Mouse (Mus musculus): ENCODE data around the gene Lrrc23. TPM values are rescaled to one million over a fixed set of nuclear protein-coding genes. Genes with fewer than 3 reads are reported as not detected.
"Not testable (repeated sequence)": the region's sequence is repeated elsewhere in the genome, so short reads cannot be mapped to it uniquely, and the experiment has no call there.

The Lrrc23 gene
- polyA plus RNA-seq, 1 experiment = 0.13 TPM

GRCm38 (mm10) chr6:124806446-124807140 lies 27.1 kb upstream of the Lrrc23 start:
- Histone ChIP-seq H3K79me2 (ENCODE audit: control insufficient read depth, insufficient read depth) (peaks cover 9% of the 10 kb centered on the region), H3ac (ENCODE audit: control insufficient read depth, insufficient read length) (no peak overlapping the region), H3K4me2 (ENCODE audit: low read depth) (peak overlapping the region; percentile 92), H3K36me3 (ENCODE audit: control insufficient read depth, insufficient read depth) (no peaks in the 10 kb centered on the region), H3K27me3 (ENCODE audit: control insufficient read depth, insufficient read depth, insufficient read length) (no peaks in the 10 kb centered on the region), H3K4me3 (peak overlapping the region; percentile 9)
- no peak for TF ChIP-seq REST (IDR thresholded peaks at IDR 0.05; ENCODE audit: insufficient read depth, insufficient read length)
- no peak for TF ChIP-seq TCF3 (IDR thresholded peaks at IDR 0.05; ENCODE audit: insufficient read length, low read depth)
- TF ChIP-seq USF1 (IDR thresholded peaks at IDR 0.05; ENCODE audit: low read depth) = no peak
- no peak for TF ChIP-seq MYOD1 (IDR thresholded peaks at IDR 0.05; ENCODE audit: control insufficient read depth in 1 of 3, insufficient read length in 2 of 3, low read depth in 2 of 3)
- TF ChIP-seq TCF12 (IDR thresholded peaks at IDR 0.05; ENCODE audit: insufficient read depth, poor library complexity, severe bottlenecking) = no peak
- no peak for TF ChIP-seq MYOG (IDR thresholded peaks at IDR 0.05; ENCODE audit: control insufficient read depth in 1 of 3, insufficient read depth in 1 of 3, insufficient read length in 2 of 3, low read depth in 2 of 3)
- TF ChIP-seq E2F4 (IDR thresholded peaks at IDR 0.05; ENCODE audit: insufficient read depth) = no peak
- TF ChIP-seq POLR2AphosphoS2 (IDR thresholded peaks at IDR 0.05; ENCODE audit: insufficient read length, low read depth) = no peak
- no peak for TF ChIP-seq CEBPB (IDR thresholded peaks at IDR 0.05; ENCODE audit: insufficient read depth, poor library complexity, severe bottlenecking)
- no peak for TF ChIP-seq POLR2A (IDR thresholded peaks at IDR 0.05; ENCODE audit: insufficient read length, low read depth)
- no peak for TF ChIP-seq SRF (IDR thresholded peaks at IDR 0.05; ENCODE audit: control insufficient read depth, insufficient read length, low read depth)
- no peak for TF ChIP-seq MAX (IDR thresholded peaks at IDR 0.05; ENCODE audit: low read depth)

GRCm38 (mm10) chr6:124805341-124806321 lies 26.1 kb upstream of the Lrrc23 start:
- Histone ChIP-seq H3K4me3 (peak overlapping the region; percentile 9), H3K27me3 (ENCODE audit: control insufficient read depth, insufficient read depth, insufficient read length) (no peaks in the 10 kb centered on the region), H3K79me2 (ENCODE audit: control insufficient read depth, insufficient read depth) (peaks cover 5% of the 10 kb centered on the region), H3ac (ENCODE audit: control insufficient read depth, insufficient read length) (peak overlapping the region; percentile 21), H3K36me3 (ENCODE audit: control insufficient read depth, insufficient read depth) (no peaks in the 10 kb centered on the region), H3K4me2 (ENCODE audit: low read depth) (peak overlapping the region; percentile 92)
- TF ChIP-seq TCF3 (IDR thresholded peaks at IDR 0.05; ENCODE audit: insufficient read length, low read depth) = no peak
- no peak for TF ChIP-seq TCF12 (IDR thresholded peaks at IDR 0.05; ENCODE audit: insufficient read depth, poor library complexity, severe bottlenecking)
- TF ChIP-seq POLR2A (IDR thresholded peaks at IDR 0.05; ENCODE audit: insufficient read length, low read depth) = peak; percentile 92
- TF ChIP-seq POLR2AphosphoS2 (IDR thresholded peaks at IDR 0.05; ENCODE audit: insufficient read length, low read depth) = peak; percentile 96
- peak in 2 of 3 experiments; percentile 42 to 67 for TF ChIP-seq MYOG (IDR thresholded peaks at IDR 0.05; ENCODE audit: control insufficient read depth in 1 of 3, insufficient read depth in 1 of 3, insufficient read length in 2 of 3, low read depth in 2 of 3)
- TF ChIP-seq MYOD1 (IDR thresholded peaks at IDR 0.05; ENCODE audit: control insufficient read depth in 1 of 3, insufficient read length in 2 of 3, low read depth in 2 of 3) = peak in 1 of 3 experiments; percentile 62

DNA sequence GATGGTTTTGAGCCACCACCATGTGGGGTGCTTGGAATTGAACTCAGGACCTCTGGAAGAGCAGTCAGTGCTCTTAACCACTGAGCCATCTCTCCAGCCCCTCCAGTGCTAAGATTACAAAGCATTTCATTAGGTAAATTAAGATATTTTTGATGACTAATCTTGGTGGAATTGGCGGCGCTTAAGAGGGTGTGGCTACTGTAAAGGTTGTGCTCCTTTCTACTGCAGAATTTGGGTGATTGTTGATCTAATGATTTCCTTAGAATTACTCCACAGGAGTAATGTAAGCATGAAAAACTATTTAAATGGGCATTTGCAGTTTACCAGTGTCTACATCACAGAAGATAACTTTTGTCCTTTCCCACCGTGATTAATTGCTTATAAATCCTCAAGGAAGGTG lies 24.8 kb upstream of the Lrrc23 start:
- no peaks in the 10 kb centered on the region for H3K36me3 ChIP-seq (ENCODE audit: control insufficient read depth, insufficient read depth)
- no peaks in the 10 kb centered on the region for H3K27me3 ChIP-seq (ENCODE audit: control insufficient read depth, insufficient read depth, insufficient read length)
- TF ChIP-seq REST (IDR thresholded peaks at IDR 0.05; ENCODE audit: insufficient read depth, insufficient read length) (no peak), MYOG (IDR thresholded peaks at IDR 0.05; ENCODE audit: control insufficient read depth in 1 of 3, insufficient read depth in 1 of 3, insufficient read length in 2 of 3, low read depth in 2 of 3) (no peak), TCF3 (IDR thresholded peaks at IDR 0.05; ENCODE audit: insufficient read length, low read depth) (no peak), CEBPB (IDR thresholded peaks at IDR 0.05; ENCODE audit: insufficient read depth, poor library complexity, severe bottlenecking) (no peak), SRF (IDR thresholded peaks at IDR 0.05; ENCODE audit: control insufficient read depth, insufficient read length, low read depth) (no peak), E2F4 (IDR thresholded peaks at IDR 0.05; ENCODE audit: insufficient read depth) (no peak), POLR2A (IDR thresholded peaks at IDR 0.05; ENCODE audit: insufficient read length, low read depth) (no peak), TCF12 (IDR thresholded peaks at IDR 0.05; ENCODE audit: insufficient read depth, poor library complexity, severe bottlenecking) (no peak), MYOD1 (IDR thresholded peaks at IDR 0.05; ENCODE audit: control insufficient read depth in 1 of 3, insufficient read length in 2 of 3, low read depth in 2 of 3) (no peak), MAX (IDR thresholded peaks at IDR 0.05; ENCODE audit: low read depth) (no peak), USF1 (IDR thresholded peaks at IDR 0.05; ENCODE audit: low read depth) (no peak), POLR2AphosphoS2 (IDR thresholded peaks at IDR 0.05; ENCODE audit: insufficient read length, low read depth) (no peak)
- no peaks in the 10 kb centered on the region for H3K79me2 ChIP-seq (ENCODE audit: control insufficient read depth, insufficient read depth)
- peak overlapping the region; percentile 9 for H3K4me3 ChIP-seq
- H3ac ChIP-seq (ENCODE audit: control insufficient read depth, insufficient read length) = no peak overlapping the region
- peak overlapping the region; percentile 92 for H3K4me2 ChIP-seq (ENCODE audit: low read depth)

GRCm38 (mm10) chr6:124803691-124804090 lies 24.2 kb upstream of the Lrrc23 start:
- not testable (repeated sequence) for H3K27me3 ChIP-seq (ENCODE audit: control insufficient read depth, insufficient read depth, insufficient read length); H3K36me3 ChIP-seq (ENCODE audit: control insufficient read depth, insufficient read depth); H3K79me2 ChIP-seq (ENCODE audit: control insufficient read depth, insufficient read depth); H3K4me3 ChIP-seq; H3ac ChIP-seq (ENCODE audit: control insufficient read depth, insufficient read length); H3K4me2 ChIP-seq (ENCODE audit: low read depth)

Measured in myocyte (in vitro differentiated cells).